Mouse (Mus musculus): Measurements from ENCODE around the gene Colq. TPM values are rescaled to one million over a fixed set of nuclear protein-coding genes. Genes with fewer than 3 reads are reported as not detected.

Gene Colq
- polyA plus RNA-seq, 1 experiment, result 1.1 TPM

Other genes starting within 250 kb of the Colq start
- gene Sh3bp5, start 155.3 kb downstream of the Colq start, polyA plus RNA-seq (2012; rRNA removed), result 38.4 and 44.0 TPM in 2 replicates
- gene Eaf1, start 96.9 kb downstream of the Colq start, polyA plus RNA-seq (2012; rRNA removed), result 12.6 and 13.7 TPM in 2 replicates
- gene Mettl6, start 96.3 kb downstream of the Colq start, polyA plus RNA-seq (2012; rRNA removed), result 19.6 and 20.3 TPM in 2 replicates
- 0.13 TPM in 1 of 2 replicates, not detected in the other for gene Gm49387, start 49.5 kb upstream of the Colq start, polyA plus RNA-seq (2012; rRNA removed)
- gene Btd, start 49.7 kb upstream of the Colq start, polyA plus RNA-seq (2012; rRNA removed), result 16.2 and 16.6 TPM in 2 replicates
- gene Hacl1, start 49.9 kb upstream of the Colq start, polyA plus RNA-seq (2012; rRNA removed), result 10.6 TPM in 2 replicates
- gene Ankrd28, start 239.3 kb upstream of the Colq start, polyA plus RNA-seq (2012; rRNA removed), result 25.5 and 28.9 TPM in 2 replicates